Mouse (Mus musculus): ENCODE results near the gene Ebpl. TPM values are rescaled to one million over a fixed set of nuclear protein-coding genes. Genes with fewer than 3 reads are reported as not detected.
"Not testable (repeated sequence)": the region's sequence is repeated elsewhere in the genome, so short reads cannot be mapped to it uniquely, and the experiment has no call there.

The Ebpl gene
- total RNA-seq, 2 experiments from 2014 or later, result 5.4 to 6.4 TPM

- DNase-seq (ENCODE audit: extremely low spot score in 1 of 2, low spot score in 2 of 2), result peak; percentile 83 to 89
- intact Hi-C loops (cut with DNase I), result no loop called here
Observed at GRCm38 (mm10) chr14:61330996-61331561, 29.2 kb downstream of the Ebpl start.

GRCm38 (mm10) chr14:61330591-61330990, 29.6 kb downstream of the Ebpl start:
- intact Hi-C loops (cut with DNase I), result no loop called here
- peak; percentile 60 to 62 for DNase-seq (ENCODE audit: extremely low spot score in 1 of 2, low spot score in 2 of 2)

GRCm38 (mm10) chr14:61327618-61328450, 32.4 kb downstream of the Ebpl start:
- intact Hi-C loops (cut with DNase I), result no loop called here
- DNase-seq (ENCODE audit: extremely low spot score in 1 of 2, low spot score in 2 of 2), result peak; percentile 88 to 90

- intact Hi-C loops (cut with DNase I); DNase-seq (ENCODE audit: extremely low spot score in 1 of 2, low spot score in 2 of 2): not testable (repeated sequence)
Observed at GRCm38 (mm10) chr14:61327007-61327406, 33.2 kb downstream of the Ebpl start.

- intact Hi-C loops (cut with DNase I), result no loop called here
- no peak for DNase-seq (ENCODE audit: extremely low spot score in 1 of 2, low spot score in 2 of 2)
Observed at GRCm38 (mm10) chr14:61322740-61323139, 37.5 kb downstream of the Ebpl start.

- DNase-seq (ENCODE audit: extremely low spot score in 1 of 2, low spot score in 2 of 2), result no peak
- intact Hi-C loops (cut with DNase I), result no loop called here
Observed at GRCm38 (mm10) chr14:61321200-61321599, 39.0 kb downstream of the Ebpl start.

- DNase-seq (ENCODE audit: extremely low spot score in 1 of 2, low spot score in 2 of 2), result no peak
- intact Hi-C loops (cut with DNase I), result no loop called here
Observed at GRCm38 (mm10) chr14:61320765-61321164, 39.5 kb downstream of the Ebpl start.

GRCm38 (mm10) chr14:61316861-61317260, 43.4 kb downstream of the Ebpl start:
- intact Hi-C loops (cut with DNase I), result no loop called here
- peak; percentile 40 to 57 for DNase-seq (ENCODE audit: extremely low spot score in 1 of 2, low spot score in 2 of 2)

DNA sequence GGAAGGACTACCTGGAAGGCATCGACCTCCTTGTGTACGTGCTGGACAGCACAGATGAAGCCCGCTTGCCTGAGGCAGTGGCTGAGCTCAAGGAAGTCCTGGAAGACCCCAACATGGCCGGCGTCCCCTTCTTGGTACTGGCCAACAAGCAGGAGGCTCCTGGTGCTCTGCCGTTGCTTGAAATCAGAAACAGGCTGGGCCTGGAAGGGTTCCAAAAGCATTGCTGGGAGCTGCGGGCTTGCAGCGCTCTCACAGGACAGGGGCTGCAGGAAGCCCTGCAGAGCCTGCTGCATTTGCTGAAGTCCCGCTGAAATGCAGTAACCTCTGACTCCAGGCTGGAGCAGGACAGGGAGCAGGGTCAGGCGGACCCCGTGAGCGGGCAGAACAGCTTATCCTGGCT, 49.3 kb downstream of the Ebpl start:
- intact Hi-C loops (cut with DNase I), result no loop called here
- peak in 1 of 2 experiments; percentile 42 for DNase-seq (ENCODE audit: extremely low spot score in 1 of 2, low spot score in 2 of 2)

- intact Hi-C loops (cut with DNase I), result no loop called here
- no peak for DNase-seq (ENCODE audit: extremely low spot score in 1 of 2, low spot score in 2 of 2)
Observed at GRCm38 (mm10) chr14:61310036-61310772, 50.0 kb downstream of the Ebpl start.

DNA sequence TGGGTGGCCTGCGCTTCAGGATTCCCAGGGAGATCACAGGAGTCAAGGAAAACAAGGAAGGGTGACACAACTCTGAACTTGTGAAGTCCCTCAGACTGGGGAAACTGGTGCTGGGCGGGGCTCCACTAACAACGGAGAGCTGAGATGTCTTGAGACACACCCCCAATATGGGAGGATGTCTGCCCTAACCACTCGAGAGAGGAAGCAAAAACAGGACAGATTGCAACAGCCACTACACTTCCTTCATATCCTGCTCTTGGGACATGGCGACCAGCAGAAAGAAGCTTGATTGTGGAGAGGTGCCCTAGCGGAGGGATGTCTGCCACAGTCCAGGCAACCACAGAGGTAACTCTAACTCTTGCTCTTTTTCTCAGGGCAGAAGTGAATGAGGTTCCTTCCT, 50.6 kb downstream of the Ebpl start, which contains the start of gene Arl11:
Gene Arl11, plus strand, starts transcription at position 161 of the 400 bp plus-strand sequence.
- DNase-seq (ENCODE audit: extremely low spot score in 1 of 2, low spot score in 2 of 2), result peak in 1 of 2 experiments; percentile 33
- intact Hi-C loops (cut with DNase I), result no loop called here

DNA sequence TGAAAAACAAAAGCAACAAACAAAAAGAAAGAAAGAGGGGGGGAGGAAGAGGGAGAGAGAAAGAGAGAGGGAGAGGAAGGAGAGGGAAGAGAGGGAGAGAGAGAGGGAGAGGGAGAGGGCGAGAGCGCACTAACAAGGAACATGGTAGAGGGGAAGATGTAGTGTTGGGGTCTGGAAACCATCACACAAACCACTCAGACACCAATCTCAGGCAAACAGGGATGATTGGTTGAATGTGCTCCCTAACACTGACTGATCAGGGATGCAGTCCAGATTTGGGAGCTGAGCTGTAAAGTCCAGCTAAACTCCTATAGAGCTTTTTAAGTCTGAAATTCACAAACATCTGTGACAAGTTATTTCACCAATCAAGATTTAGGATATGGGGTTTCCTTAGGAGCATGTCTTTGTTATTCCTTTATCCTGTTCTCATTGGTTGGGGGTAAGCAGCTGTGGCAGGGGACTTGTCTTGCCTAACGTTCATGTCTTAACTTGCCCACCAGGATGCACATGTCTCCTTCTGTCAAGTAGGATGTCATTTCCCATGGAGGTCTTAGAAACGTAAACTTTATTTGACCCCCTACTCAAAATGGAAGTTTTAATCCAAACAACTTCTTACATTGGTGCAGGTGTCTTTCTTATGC, 56.1 kb downstream of the Ebpl start:
- intact Hi-C loops (cut with DNase I), result no loop called here
- no peak for DNase-seq (ENCODE audit: extremely low spot score in 1 of 2, low spot score in 2 of 2)

GRCm38 (mm10) chr14:61302428-61302827, 57.8 kb downstream of the Ebpl start:
- DNase-seq (ENCODE audit: extremely low spot score in 1 of 2, low spot score in 2 of 2), result no peak
- intact Hi-C loops (cut with DNase I), result no loop called here

DNA sequence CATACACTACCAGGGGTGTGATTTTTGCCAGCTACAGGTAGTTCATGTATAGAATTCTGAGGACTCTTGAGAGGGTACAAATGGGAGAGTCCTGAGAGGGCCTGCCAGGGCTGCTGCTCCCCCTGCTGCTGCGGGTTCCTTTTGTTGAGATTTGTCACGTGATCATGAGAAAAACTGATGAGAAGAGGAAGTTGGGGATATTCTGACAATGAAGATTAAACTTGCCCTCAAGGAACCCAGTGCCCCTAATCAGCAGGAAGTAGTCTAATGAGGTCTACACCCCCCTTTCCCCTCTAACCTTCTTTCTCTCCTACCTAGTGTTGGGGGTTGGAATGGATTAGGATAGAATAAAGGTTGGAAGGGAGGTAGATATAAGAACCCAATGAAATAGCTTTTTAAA, 58.9 kb downstream of the Ebpl start:
- DNase-seq (ENCODE audit: extremely low spot score in 1 of 2, low spot score in 2 of 2), result no peak
- intact Hi-C loops (cut with DNase I), result no loop called here

DNA sequence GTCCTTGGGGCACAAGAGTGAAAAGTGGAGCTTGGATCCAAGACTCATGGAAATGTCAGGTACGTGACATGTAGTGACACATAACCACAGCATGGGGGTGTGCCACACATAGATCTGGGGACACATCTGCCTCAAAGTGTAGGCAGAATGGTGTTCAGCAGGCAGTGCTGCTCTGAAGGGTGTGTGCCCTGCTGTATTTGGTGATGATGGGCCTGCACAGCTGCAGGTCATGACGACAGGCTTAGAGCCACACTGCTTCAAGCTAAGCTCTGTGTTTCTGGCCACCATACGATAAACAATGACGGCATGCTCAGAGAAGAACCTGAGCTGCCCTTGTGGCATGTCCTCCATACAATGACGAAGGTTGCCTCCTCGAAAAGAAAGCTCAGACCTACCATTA, 60.4 kb downstream of the Ebpl start:
- intact Hi-C loops (cut with DNase I), result loop anchor here (10.0 kb wide), 1 partner anchor 165 kb away; the partner anchor contains the start of gene Sacs
- no peak for DNase-seq (ENCODE audit: extremely low spot score in 1 of 2, low spot score in 2 of 2)

- intact Hi-C loops (cut with DNase I), result loop anchor here (5.0 to 10.0 kb wide), 3 partner anchors 52 to 497 kb away; partner anchors contain the start of gene Sacs
- DNase-seq (ENCODE audit: extremely low spot score in 1 of 2, low spot score in 2 of 2), result peak; percentile 15 to 57
Observed at GRCm38 (mm10) chr14:61294738-61295079, 65.5 kb downstream of the Ebpl start.

GRCm38 (mm10) chr14:61293884-61294737, 66.1 kb downstream of the Ebpl start:
- DNase-seq (ENCODE audit: extremely low spot score in 1 of 2, low spot score in 2 of 2), result peak; percentile 57 to 64
- intact Hi-C loops (cut with DNase I), result loop anchor here (5.0 to 10.0 kb wide), 3 partner anchors 52 to 497 kb away; partner anchors contain the start of gene Sacs

DNA sequence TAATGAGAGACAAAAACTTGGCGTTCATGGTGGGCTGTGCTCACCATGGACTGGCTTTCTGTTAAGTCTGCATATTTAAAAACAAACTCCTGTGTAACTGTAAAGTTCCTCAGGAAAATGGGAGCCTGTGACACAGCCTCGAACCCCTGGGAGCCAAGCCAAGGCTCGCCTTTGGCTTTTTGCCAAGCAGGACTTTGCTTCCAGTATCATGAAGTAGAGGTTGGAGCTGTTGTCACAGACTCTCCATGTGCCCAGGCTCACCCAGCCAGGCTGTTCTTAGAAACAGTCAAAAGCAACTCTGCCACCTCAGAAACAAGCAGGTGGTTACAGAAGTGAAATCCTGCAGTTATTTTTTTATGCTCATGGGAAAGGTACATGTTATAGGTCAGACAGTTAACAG, 69.6 kb downstream of the Ebpl start:
- DNase-seq (ENCODE audit: extremely low spot score in 1 of 2, low spot score in 2 of 2), result no peak
- intact Hi-C loops (cut with DNase I), result loop anchor here (5.0 to 10.0 kb wide), 3 partner anchors 48 to 493 kb away; partner anchors contain the start of gene Sacs

Data from left cerebral cortex, postnatal 10 days (tissue).